Mouse (Mus musculus): ENCODE results near the gene Rtn4. TPM values are rescaled to one million over a fixed set of nuclear protein-coding genes. Genes with fewer than 3 reads are reported as not detected.
"Not testable (repeated sequence)": the region's sequence is repeated elsewhere in the genome, so short reads cannot be mapped to it uniquely, and the experiment has no call there.

Rtn4 gene
- 27.5 and 48.0 TPM in 2 replicates for polyA plus RNA-seq (2012; rRNA removed)

DNA sequence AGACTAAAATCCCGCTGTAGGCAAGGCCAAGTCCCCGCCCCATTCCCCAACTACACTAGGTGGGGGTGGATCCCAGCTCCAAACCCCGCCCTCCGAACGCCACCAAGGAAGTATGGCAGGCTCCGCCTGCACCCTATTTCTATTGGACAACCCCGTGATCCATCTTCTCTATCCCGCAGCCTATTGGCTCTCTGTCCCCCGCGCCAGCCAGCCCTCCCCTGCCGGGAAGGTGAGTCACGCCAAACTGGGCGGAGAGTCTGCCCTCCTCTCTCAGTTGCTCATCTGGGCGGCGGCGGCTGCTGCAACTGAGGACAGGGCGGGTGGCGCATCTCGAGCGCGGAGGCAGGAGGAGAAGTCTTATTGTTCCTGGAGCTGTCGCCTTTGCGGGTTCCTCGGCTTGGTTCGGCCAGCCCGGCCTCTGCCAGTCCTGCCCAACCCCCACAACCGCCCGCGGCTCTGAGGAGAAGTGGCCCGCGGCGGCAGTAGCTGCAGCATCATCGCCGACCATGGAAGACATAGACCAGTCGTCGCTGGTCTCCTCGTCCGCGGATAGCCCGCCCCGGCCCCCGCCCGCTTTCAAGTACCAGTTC is at the start of gene Rtn4:
Gene Rtn4 (plus strand): TSS at position 265 of the 590 bp plus-strand sequence.
- Histone ChIP-seq H3K27me3 (ENCODE audit: control insufficient read depth, insufficient read depth, low read length) (no peaks in the 10 kb centered on the region), H3K27ac (ENCODE audit: insufficient read depth, low read depth, low read length) (peak within 1 kb of the TSS; percentile 78), H3K4me3 (ENCODE audit: low read depth, low read length) (peak within 1 kb of the TSS; percentile 87), H3K36me3 (ENCODE audit: control insufficient read depth, insufficient read depth, low read length) (no peaks in the 10 kb centered on the region), H3K4me1 (ENCODE audit: control insufficient read depth, insufficient read depth, insufficient read length, low read length) (no peaks in the 10 kb centered on the region)
- WGBS: under 1% methylated on average over 43 of the region's 43 CpGs
- no peak for TF ChIP-seq CTCF (IDR thresholded peaks at IDR 0.05; ENCODE audit: extremely low read depth, insufficient read length, insufficient replicate concordance, low read depth, low read length)
- peak; percentile 90 for TF ChIP-seq POLR2A (IDR thresholded peaks at IDR 0.05; ENCODE audit: low read depth, low read length)

DNA sequence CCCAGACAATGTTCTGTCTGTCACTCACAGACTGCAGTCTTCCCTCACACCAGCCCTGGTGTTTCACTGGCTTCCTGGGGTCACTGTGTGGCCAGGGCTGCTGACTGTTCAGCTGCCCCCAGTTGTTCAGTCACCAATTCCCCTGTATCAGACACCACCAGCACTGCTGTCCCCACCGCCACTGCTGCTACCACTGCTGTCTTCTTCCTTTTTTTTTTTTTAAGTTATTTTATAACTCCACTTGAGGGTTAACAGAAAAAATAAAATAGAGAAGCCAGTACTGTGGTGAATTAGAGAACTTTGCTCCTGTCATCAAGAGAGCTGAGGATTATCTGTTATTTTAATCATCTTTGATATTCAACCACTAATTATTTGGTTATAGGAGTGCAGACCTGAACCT is 48.3 kb upstream of the Rtn4 start:
- TF ChIP-seq POLR2A (IDR thresholded peaks at IDR 0.05; ENCODE audit: low read depth, low read length): no peak
- TF ChIP-seq CTCF (IDR thresholded peaks at IDR 0.05; ENCODE audit: extremely low read depth, insufficient read length, insufficient replicate concordance, low read depth, low read length): no peak

DNA sequence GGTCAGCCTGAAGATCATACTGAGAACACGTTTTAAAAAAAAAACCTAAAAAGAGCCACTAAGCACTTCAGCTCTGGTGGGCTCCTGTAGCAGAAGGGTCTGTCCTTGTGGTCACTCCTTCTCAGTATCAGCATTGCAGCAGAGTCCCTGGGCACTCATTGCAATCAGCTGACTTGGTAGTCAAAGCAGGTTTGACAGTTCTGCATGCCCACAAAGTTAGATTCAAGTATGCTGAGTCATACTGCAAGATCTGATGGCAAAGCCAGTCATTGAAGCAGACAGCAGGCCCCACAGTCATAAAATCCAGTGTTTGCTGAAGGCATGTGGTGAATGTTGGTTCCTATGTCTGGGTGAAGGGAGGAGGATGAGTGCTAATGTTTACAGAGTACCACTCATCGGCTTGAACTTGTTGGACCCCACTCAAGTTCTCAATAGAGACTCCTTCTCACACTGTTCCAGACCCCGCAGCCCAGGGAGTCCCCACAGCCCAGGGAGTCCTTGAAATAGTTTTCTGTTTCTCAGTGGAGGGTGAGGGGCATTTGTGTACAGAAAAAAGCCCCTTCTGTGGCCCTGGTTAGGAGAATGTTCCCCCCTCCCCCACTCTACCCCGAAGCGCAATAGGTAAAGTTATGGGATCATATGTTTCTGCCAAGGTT is 47.2 kb upstream of the Rtn4 start:
- Histone ChIP-seq H3K27me3 (ENCODE audit: control insufficient read depth, insufficient read depth, low read length) (no peaks in the 10 kb centered on the region), H3K4me1 (ENCODE audit: control insufficient read depth, insufficient read depth, insufficient read length, low read length) (no peaks in the 10 kb centered on the region), H3K4me3 (ENCODE audit: low read depth, low read length) (no peak overlapping the region), H3K36me3 (ENCODE audit: control insufficient read depth, insufficient read depth, low read length) (no peaks in the 10 kb centered on the region), H3K27ac (ENCODE audit: insufficient read depth, low read depth, low read length) (no peak overlapping the region)
- WGBS: 52% methylated on average over 5 of the region's 5 CpGs
- no peak for TF ChIP-seq CTCF (IDR thresholded peaks at IDR 0.05; ENCODE audit: extremely low read depth, insufficient read length, insufficient replicate concordance, low read depth, low read length)
- TF ChIP-seq POLR2A (IDR thresholded peaks at IDR 0.05; ENCODE audit: low read depth, low read length): no peak

More for the DNA sequence above, 48.3 kb upstream of the Rtn4 start:
- Histone ChIP-seq H3K4me1 (ENCODE audit: control insufficient read depth, insufficient read depth, insufficient read length, low read length) (no peaks in the 10 kb centered on the region), H3K27ac (ENCODE audit: insufficient read depth, low read depth, low read length) (no peak overlapping the region), H3K4me3 (ENCODE audit: low read depth, low read length) (no peak overlapping the region), H3K27me3 (ENCODE audit: control insufficient read depth, insufficient read depth, low read length) (no peaks in the 10 kb centered on the region), H3K36me3 (ENCODE audit: control insufficient read depth, insufficient read depth, low read length) (no peaks in the 10 kb centered on the region)
- WGBS: 89% methylated on average over 1 of the region's 1 CpGs

DNA sequence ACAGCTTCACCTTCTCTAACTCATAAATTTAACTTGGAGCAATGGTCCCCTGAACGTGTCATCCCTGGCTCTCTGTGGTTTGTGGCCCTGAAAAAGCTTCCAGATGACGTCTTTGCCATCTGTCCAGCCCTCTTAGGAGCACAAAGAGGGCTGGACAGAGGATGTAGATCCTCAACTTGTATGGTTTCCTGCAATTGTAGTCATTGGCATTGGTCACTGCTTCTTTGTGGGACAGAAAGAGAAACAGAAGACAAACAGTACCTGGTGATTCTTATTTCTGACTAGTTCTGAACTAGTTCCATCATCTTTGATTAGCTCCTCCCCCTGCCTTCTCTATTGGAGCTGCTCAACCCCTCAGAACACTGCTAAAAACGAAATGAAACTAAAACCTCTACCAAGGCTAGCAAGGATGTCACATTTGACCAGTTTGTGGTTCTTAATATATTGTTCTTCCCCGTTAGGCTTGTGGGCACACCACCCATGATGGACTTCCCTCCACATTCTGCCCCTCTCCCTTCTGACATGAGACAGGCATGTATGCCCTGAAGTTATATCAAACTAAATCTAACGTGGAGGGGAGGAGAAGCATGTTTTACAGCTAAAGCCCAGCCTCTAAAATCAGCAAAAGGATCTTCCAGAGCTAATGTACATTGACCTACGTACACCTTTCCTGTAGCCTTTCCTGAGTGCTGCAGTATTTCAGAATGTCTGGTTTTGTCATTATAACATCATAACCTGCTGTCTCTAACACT is 45.0 kb upstream of the Rtn4 start:
- H3K4me3 ChIP-seq (ENCODE audit: low read depth, low read length): no peak overlapping the region
- no peaks in the 10 kb centered on the region for H3K4me1 ChIP-seq (ENCODE audit: control insufficient read depth, insufficient read depth, insufficient read length, low read length)
- no peaks in the 10 kb centered on the region for H3K36me3 ChIP-seq (ENCODE audit: control insufficient read depth, insufficient read depth, low read length)
- 35% methylated on average over 6 of the region's 6 CpGs for WGBS
- TF ChIP-seq POLR2A (IDR thresholded peaks at IDR 0.05; ENCODE audit: low read depth, low read length) (no peak), CTCF (IDR thresholded peaks at IDR 0.05; ENCODE audit: extremely low read depth, insufficient read length, insufficient replicate concordance, low read depth, low read length) (no peak)
- H3K27ac ChIP-seq (ENCODE audit: insufficient read depth, low read depth, low read length): no peak overlapping the region
- no peaks in the 10 kb centered on the region for H3K27me3 ChIP-seq (ENCODE audit: control insufficient read depth, insufficient read depth, low read length)

DNA sequence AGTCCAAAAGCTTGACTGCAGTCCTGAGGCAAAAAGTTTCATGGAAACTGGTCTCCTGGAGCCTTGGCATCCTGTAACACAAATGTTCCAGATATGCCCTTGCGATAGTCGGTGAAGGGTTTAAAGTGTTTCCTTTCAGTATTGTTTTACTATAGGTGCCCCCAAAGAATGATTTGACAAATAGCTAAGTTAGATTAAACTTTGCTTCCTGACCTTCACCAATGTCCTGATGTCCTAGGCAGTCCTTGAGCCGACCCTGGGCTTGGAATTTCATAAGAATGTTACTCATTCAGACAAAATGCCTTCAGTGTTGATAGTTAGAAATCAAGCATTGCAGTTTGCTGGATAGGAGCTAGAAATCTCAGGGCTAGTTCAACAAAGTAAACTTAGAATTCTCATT is 37.4 kb upstream of the Rtn4 start:
- not testable (repeated sequence) for H3K27ac ChIP-seq (ENCODE audit: insufficient read depth, low read depth, low read length); H3K4me3 ChIP-seq (ENCODE audit: low read depth, low read length); H3K4me1 ChIP-seq (ENCODE audit: control insufficient read depth, insufficient read depth, insufficient read length, low read length); H3K27me3 ChIP-seq (ENCODE audit: control insufficient read depth, insufficient read depth, low read length); H3K36me3 ChIP-seq (ENCODE audit: control insufficient read depth, insufficient read depth, low read length)
- WGBS: 94% methylated on average over 3 of the region's 3 CpGs

DNA sequence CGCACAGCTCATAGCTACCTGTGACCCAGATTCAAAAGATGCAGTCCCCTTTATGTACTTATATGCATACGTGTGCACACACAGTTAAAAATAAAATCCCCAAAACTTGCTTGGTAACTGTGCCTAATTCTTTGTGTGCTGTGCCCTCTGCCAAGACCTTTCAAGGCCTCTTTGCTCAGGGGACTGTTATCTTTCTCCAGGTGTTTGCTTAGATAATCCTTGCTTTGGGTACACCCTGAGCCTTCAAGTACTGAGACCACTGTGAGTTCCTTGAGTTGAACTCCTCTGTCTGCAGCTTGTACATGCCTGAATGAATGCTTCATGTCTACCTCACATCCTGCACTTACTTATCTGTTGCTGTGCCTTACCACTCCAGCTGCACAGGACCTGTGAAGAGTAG is 32.0 kb upstream of the Rtn4 start:
- H3K27me3 ChIP-seq (ENCODE audit: control insufficient read depth, insufficient read depth, low read length): no peaks in the 10 kb centered on the region

DNA sequence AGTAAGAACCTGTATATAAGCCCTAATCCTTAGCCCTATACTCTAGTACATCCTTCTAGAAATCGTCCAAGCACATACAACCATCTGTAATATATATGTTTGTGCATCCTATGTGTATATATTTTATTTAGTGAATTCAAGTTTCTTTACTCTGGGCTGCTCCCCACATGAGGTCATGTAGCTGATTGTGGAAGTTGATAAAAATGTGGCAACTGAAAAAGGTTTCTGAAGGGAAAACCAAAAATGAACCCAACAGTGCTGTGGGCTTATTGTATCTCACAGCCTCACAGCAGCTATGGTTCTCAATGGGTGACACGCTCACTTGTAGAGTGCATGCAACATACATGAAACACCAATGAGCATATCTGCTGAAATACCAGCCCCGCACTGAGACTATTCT is 25.1 kb upstream of the Rtn4 start:
- WGBS: 87% methylated on average over 3 of the region's 3 CpGs
- Histone ChIP-seq H3K4me3 (ENCODE audit: low read depth, low read length) (no peak overlapping the region), H3K4me1 (ENCODE audit: control insufficient read depth, insufficient read depth, insufficient read length, low read length) (no peaks in the 10 kb centered on the region), H3K27me3 (ENCODE audit: control insufficient read depth, insufficient read depth, low read length) (no peaks in the 10 kb centered on the region), H3K27ac (ENCODE audit: insufficient read depth, low read depth, low read length) (no peak overlapping the region), H3K36me3 (ENCODE audit: control insufficient read depth, insufficient read depth, low read length) (no peaks in the 10 kb centered on the region)
- TF ChIP-seq POLR2A (IDR thresholded peaks at IDR 0.05; ENCODE audit: low read depth, low read length) (no peak), CTCF (IDR thresholded peaks at IDR 0.05; ENCODE audit: extremely low read depth, insufficient read length, insufficient replicate concordance, low read depth, low read length) (no peak)

More for the DNA sequence above, 32.0 kb upstream of the Rtn4 start:
- Histone ChIP-seq H3K4me3 (ENCODE audit: low read depth, low read length) (no peak overlapping the region), H3K27ac (ENCODE audit: insufficient read depth, low read depth, low read length) (no peak overlapping the region), H3K36me3 (ENCODE audit: control insufficient read depth, insufficient read depth, low read length) (no peaks in the 10 kb centered on the region), H3K4me1 (ENCODE audit: control insufficient read depth, insufficient read depth, insufficient read length, low read length) (no peaks in the 10 kb centered on the region)
- TF ChIP-seq CTCF (IDR thresholded peaks at IDR 0.05; ENCODE audit: extremely low read depth, insufficient read length, insufficient replicate concordance, low read depth, low read length) (no peak), POLR2A (IDR thresholded peaks at IDR 0.05; ENCODE audit: low read depth, low read length) (no peak)
- WGBS: 65% methylated on average over 2 of the region's 2 CpGs

All from small intestine, adult 2 months (tissue).